Mouse (Mus musculus) CH12.LX (cell line): ENCODE results near the gene Gna14. TPM values are rescaled to one million over a fixed set of nuclear protein-coding genes. Genes with fewer than 3 reads are reported as not detected.

Experiments used
- DNase-seq: peaks from one replicate; pipeline ENCODE4 v3.0.0-alpha.2; 2013; ENCODE audit errors: extremely low read depth
- H3K27ac ChIP-seq: 2 replicates; pipeline ENCODE4 v1.5.1; 2012; ENCODE audit warnings: low read depth, mild to moderate bottlenecking, control low read depth, moderate library complexity; ENCODE audit not compliant: insufficient read depth
- H3K27me3 ChIP-seq: replicated peaks from 2 replicates; pipeline ENCODE3; 2012; ENCODE audit warnings: inconsistent platforms
- H3K36me3 ChIP-seq, 2 experiments: replicated peaks in 1 of 2; 2 replicates each; pipeline versions ENCODE3 to v1.6.1; 2012; ENCODE audit warnings: inconsistent platforms in 1 of 2, low read length in 1 of 2, mild to moderate bottlenecking in 1 of 2, mixed read lengths in 1 of 2, moderate library complexity in 1 of 2; ENCODE audit not compliant: control insufficient read depth in 1 of 2, insufficient read depth in 1 of 2
- H3K4me1 ChIP-seq, 2 experiments: 2 replicates each; pipeline ENCODE4 v1.6.1; 2012; ENCODE audit warnings: inconsistent platforms in 1 of 2, moderate library complexity in 1 of 2; ENCODE audit not compliant: insufficient read depth in 2 of 2, control insufficient read depth in 1 of 2
- H3K4me2 ChIP-seq: 2 replicates; pipeline ENCODE4 v1.6.1; 2012; ENCODE audit warnings: low read depth, mild to moderate bottlenecking, control low read depth; ENCODE audit not compliant: poor library complexity, insufficient read depth, severe bottlenecking
- H3K4me3 ChIP-seq, 3 experiments: fragments of 150-350 bp in 1 of 3; sonication (generic) in 1 of 3; replicated peaks in 1 of 3; 2 replicates each; pipeline versions ENCODE3 to v1.5.1; 2011 to 2012; ENCODE audit warnings: low read depth in 2 of 3, low read length in 2 of 3, mild to moderate bottlenecking in 2 of 3, moderate library complexity in 2 of 3, control low read depth in 1 of 3, improper control_type of control experiment in 1 of 3, inconsistent platforms in 1 of 3, mixed read lengths in 1 of 3; ENCODE audit not compliant: poor library complexity in 1 of 3
- H3K79me2 ChIP-seq: replicated peaks from 2 replicates; pipeline ENCODE4 v1.6.1; 2012; ENCODE audit warnings: mild to moderate bottlenecking, moderate library complexity; ENCODE audit not compliant: control insufficient read depth, poor library complexity, insufficient read depth, severe bottlenecking; ENCODE audit errors: extremely low read depth
- H3K9ac ChIP-seq: 2 replicates; pipeline ENCODE4 v1.6.1; 2012; ENCODE audit warnings: low read depth, mild to moderate bottlenecking, control low read depth, moderate library complexity; ENCODE audit not compliant: insufficient read depth
- H3K9me3 ChIP-seq: replicated peaks from 2 replicates; pipeline ENCODE3; 2012; ENCODE audit warnings: low read length, inconsistent platforms, mixed read lengths
- CHD2 ChIP-seq: IDR thresholded peaks from 2 replicates; pipeline ENCODE4 v1.6.1; 2011; ENCODE audit warnings: low read length, improper control_type of control experiment
- CTCF ChIP-seq, 2 experiments: IDR thresholded peaks in 1 of 2; conservative IDR thresholded peaks in 1 of 2; 2 replicates each; pipeline ENCODE4 v1.5.1; 2011 to 2012; ENCODE audit warnings: low read depth in 2 of 2, low read length in 2 of 2, improper control_type of control experiment in 1 of 2, inconsistent platforms in 1 of 2, mild to moderate bottlenecking in 1 of 2, moderate library complexity in 1 of 2
- ELF1 ChIP-seq: IDR thresholded peaks from 2 replicates; pipeline ENCODE4 v1.6.1; 2014; ENCODE audit warnings: low read depth, mild to moderate bottlenecking, inconsistent platforms, low read length, improper control_type of control experiment
- EP300 ChIP-seq: IDR thresholded peaks from 2 replicates; pipeline ENCODE4 v1.6.1; 2011; ENCODE audit warnings: low read length, improper control_type of control experiment
- GABPA ChIP-seq: IDR thresholded peaks from 2 replicates; pipeline ENCODE4 v1.6.1; 2012; ENCODE audit warnings: low read depth, low read length, improper control_type of control experiment, inconsistent platforms; ENCODE audit not compliant: insufficient replicate concordance
- IRF4 ChIP-seq: IDR thresholded peaks from 2 replicates; pipeline ENCODE4 v1.6.1; 2014; ENCODE audit warnings: low read depth, mild to moderate bottlenecking, inconsistent platforms, low read length, improper control_type of control experiment
- JUN ChIP-seq: IDR thresholded peaks from 2 replicates; pipeline ENCODE4 v1.6.1; 2011; ENCODE audit warnings: low read depth, mild to moderate bottlenecking, low read length, improper control_type of control experiment, moderate library complexity; ENCODE audit not compliant: insufficient read depth
- JUND ChIP-seq: conservative IDR thresholded peaks from 2 replicates; pipeline ENCODE4 v1.6.1; 2011; ENCODE audit warnings: low read depth, low read length, improper control_type of control experiment
- KAT2A ChIP-seq: IDR thresholded peaks from 2 replicates; pipeline ENCODE4 v1.6.1; 2012; ENCODE audit warnings: low read length, improper control_type of control experiment, inconsistent platforms; ENCODE audit not compliant: insufficient replicate concordance
- MAX ChIP-seq: IDR thresholded peaks from 2 replicates; pipeline ENCODE4 v1.6.1; 2011; ENCODE audit warnings: low read length, improper control_type of control experiment
- MEF2A ChIP-seq: IDR thresholded peaks from 2 replicates; pipeline ENCODE4 v1.6.1; 2014; ENCODE audit warnings: low read depth, mild to moderate bottlenecking, inconsistent platforms, low read length, improper control_type of control experiment, borderline replicate concordance
- MXI1 ChIP-seq: IDR thresholded peaks from 2 replicates; pipeline ENCODE4 v1.6.1; 2011; ENCODE audit warnings: mild to moderate bottlenecking, low read depth, low read length, improper control_type of control experiment
- PAX5 ChIP-seq: IDR thresholded peaks from 2 replicates; pipeline ENCODE4 v1.6.1; 2012; ENCODE audit warnings: low read length, inconsistent platforms, mixed read lengths
- POLR2AphosphoS2 ChIP-seq: IDR thresholded peaks from 2 replicates; pipeline ENCODE4 v1.6.1; 2011; ENCODE audit warnings: low read depth, low read length, improper control_type of control experiment
- RAD21 ChIP-seq: IDR thresholded peaks from 2 replicates; pipeline ENCODE4 v1.6.1; 2011; ENCODE audit warnings: low read depth, mild to moderate bottlenecking, low read length, improper control_type of control experiment, moderate library complexity
- RCOR1 ChIP-seq: conservative IDR thresholded peaks from 2 replicates; pipeline ENCODE4 v1.6.1; 2012; ENCODE audit warnings: low read depth, mild to moderate bottlenecking, inconsistent platforms, low read length, improper control_type of control experiment
- SMC3 ChIP-seq: IDR thresholded peaks from 2 replicates; pipeline ENCODE4 v1.6.1; 2011; ENCODE audit warnings: low read depth, low read length, improper control_type of control experiment
- TBP ChIP-seq: conservative IDR thresholded peaks from 2 replicates; pipeline ENCODE4 v1.6.1; 2011; ENCODE audit warnings: low read depth, low read length, improper control_type of control experiment
- UBTF ChIP-seq: IDR thresholded peaks from 2 replicates; pipeline ENCODE4 v1.6.1; 2012; ENCODE audit warnings: low read depth, mild to moderate bottlenecking, inconsistent platforms, low read length, improper control_type of control experiment, moderate library complexity
- USF2 ChIP-seq: conservative IDR thresholded peaks from 2 replicates; pipeline ENCODE4 v1.6.1; 2011; ENCODE audit warnings: low read depth, low read length, improper control_type of control experiment
- dilution Hi-C: fragments of 300-500 bp; cut with MboI; formaldehyde crosslinking; loops from 2 replicates; pipeline ENCODE4 v1.14.3; 2020; ENCODE audit warnings: low sequenced_read_pairs; ENCODE audit not compliant: extremely low pct_unique_long_range_greater_than_20kb, extremely low pct_ligation_motif_present
- in situ Hi-C: fragments of 300-500 bp; cut with MboI; formaldehyde crosslinking; loops from 3 replicates; pipeline ENCODE4 v1.14.3; 2019; ENCODE audit warnings: low sequenced_read_pairs, low pct_ligation_motif_present, low pct_unique_long_range_greater_than_20kb, mixed read lengths
- polyA plus RNA-seq: library from polyadenylated mRNA; unstranded; fragments of >175 nt; gene quantifications from 2 replicates; pipeline ENCODE4 v1.2.1, GENCODE M21; 2012; ENCODE audit warnings: low read depth; ENCODE audit not compliant: insufficient read length
- total RNA-seq, 2 experiments: library from RNA; depleted of rRNA; stranded (reverse); fragments of 300-350 nt in 1 of 2; fragments of >200 nt in 1 of 2; gene quantifications; 2 replicates each; pipeline ENCODE4 v1.2.3; 2012 to 2014

Gene Gna14
- total and polyA plus RNA-seq, 3 experiments = 0.08 TPM; not detected in 2

- H3K9ac ChIP-seq = no peak overlapping the region
- TF ChIP-seq GABPA = no peak
- TF ChIP-seq CHD2 = no peak
- no peak for TF ChIP-seq UBTF
- TF ChIP-seq POLR2AphosphoS2 = no peak
- no peak for TF ChIP-seq JUN
- no peak for TF ChIP-seq MEF2A
- TF ChIP-seq TBP = no peak
- no peak for TF ChIP-seq PAX5
- TF ChIP-seq JUND = no peak
- no peak for TF ChIP-seq MXI1
- TF ChIP-seq ELF1 = no peak
- TF ChIP-seq EP300 = no peak
- TF ChIP-seq USF2 = no peak
- TF ChIP-seq RCOR1 = no peak
- no peak for TF ChIP-seq MAX
- no peak for TF ChIP-seq KAT2A
- no peak for TF ChIP-seq IRF4
- TF ChIP-seq, all 38 proteins: peak for 0
- in situ Hi-C loops = no loop called here
- Histone ChIP-seq H3K9me3 (no peaks in the 10 kb centered on the region), H3K4me3 (no peak overlapping the region), H3K4me2 (no peak overlapping the region), H3K36me3 (no peaks in the 10 kb centered on the region), H3K4me1 (no peaks in the 10 kb centered on the region), H3K79me2 (no peaks in the 10 kb centered on the region), H3K27me3 (no peaks in the 10 kb centered on the region), H3K27ac (no peak overlapping the region)
- no peak for DNase-seq
- dilution Hi-C loops = no loop called here
Observed at GRCm38 (mm10) chr19:16556988-16557387, 121.4 kb downstream of the Gna14 start.

- peak; percentile 21 for DNase-seq
- no peaks in the 10 kb centered on the region for H3K9me3 ChIP-seq
- H3K4me2 ChIP-seq = no peak overlapping the region
- no peaks in the 10 kb centered on the region for H3K36me3 ChIP-seq
- in situ Hi-C loops (no loop called here), dilution Hi-C loops (no loop called here)
- H3K79me2 ChIP-seq = no peaks in the 10 kb centered on the region
- H3K27ac ChIP-seq = no peak overlapping the region
- H3K4me1 ChIP-seq = no peaks in the 10 kb centered on the region
- H3K4me3 ChIP-seq = no peak overlapping the region
- no peaks in the 10 kb centered on the region for H3K27me3 ChIP-seq
- no peak overlapping the region for H3K9ac ChIP-seq
- TF ChIP-seq RAD21 (peak; percentile 68), MXI1 (no peak), CHD2 (no peak), EP300 (no peak), SMC3 (peak; percentile 62), CTCF (conservative IDR thresholded peaks at IDR 0.05 in 1 of 2, IDR thresholded peaks at IDR 0.05 in 1 of 2; ENCODE audit: low read depth in 2 of 2, low read length in 2 of 2) (peak; percentile 17 to 74; a peak in 2 of 4 replicates)
- TF ChIP-seq, all 38 proteins: peak for 3
Observed at GRCm38 (mm10) chr19:16557971-16558370, 122.4 kb downstream of the Gna14 start.
